Mouse (Mus musculus): ENCODE measurements around the gene Rnps1. TPM values are rescaled to one million over a fixed set of nuclear protein-coding genes. Genes with fewer than 3 reads are reported as not detected.

Rnps1 gene
- total and polyA plus RNA-seq, 2 experiments from 2014 or later, result 234 to 295 TPM

- H3K9ac ChIP-seq (replicated peaks; ENCODE audit: low read length), result peak overlapping the region; percentile 80; the same call in 1 of the 2 replicates
- no peak for ATAC-seq
- 2% methylated on average over 8 of the region's 8 CpGs for WGBS
- no peak for DNase-seq (ENCODE audit: low spot score)
- H3K4me2 ChIP-seq (ENCODE audit: low read depth, low read length), result peak overlapping the region; percentile 71
- H3K36me3 ChIP-seq (ENCODE audit: insufficient read depth, low read length), result peaks cover 20% of the 10 kb centered on the region
- peak overlapping the region; percentile 71 for H3K4me3 ChIP-seq (ENCODE audit: low read length)
- H3K27me3 ChIP-seq (ENCODE audit: insufficient read depth, low read length), result no peaks in the 10 kb centered on the region
- no peaks in the 10 kb centered on the region for H3K4me1 ChIP-seq (ENCODE audit: insufficient read depth, low read length)
- H3K9me3 ChIP-seq (ENCODE audit: low read length), result no peaks in the 10 kb centered on the region
- no peak for TF ChIP-seq CTCF (IDR thresholded peaks at IDR 0.05; ENCODE audit: low read depth)
- peak overlapping the region; percentile 96; the same call in 1 of the 2 replicates for H3K27ac ChIP-seq
These were observed 12.8 kb downstream of the Rnps1 start for GRCm38 (mm10) chr17:24427170-24427557.

- DNase-seq (ENCODE audit: low spot score), result peak; percentile 32
- ATAC-seq, result no peak
- Histone ChIP-seq H3K9ac (replicated peaks; ENCODE audit: low read length) (no peak overlapping the region), H3K4me2 (ENCODE audit: low read depth, low read length) (no peak overlapping the region), H3K4me1 (ENCODE audit: insufficient read depth, low read length) (no peaks in the 10 kb centered on the region), H3K4me3 (ENCODE audit: low read length) (no peak overlapping the region), H3K27ac (peak overlapping the region; percentile 45; the same call in 1 of the 2 replicates), H3K27me3 (ENCODE audit: insufficient read depth, low read length) (no peaks in the 10 kb centered on the region), H3K9me3 (ENCODE audit: low read length) (no peaks in the 10 kb centered on the region), H3K36me3 (ENCODE audit: insufficient read depth, low read length) (peaks cover 5% of the 10 kb centered on the region; the same call in 1 of the 2 replicates)
- TF ChIP-seq CTCF (IDR thresholded peaks at IDR 0.05; ENCODE audit: low read depth), result no peak
- WGBS, result 74% methylated on average over 14 of the region's 14 CpGs
These were observed 15.0 kb downstream of the Rnps1 start for GRCm38 (mm10) chr17:24429201-24429983.

GRCm38 (mm10) chr17:24437016-24437415, 22.7 kb downstream of the Rnps1 start:
- H3K4me2 ChIP-seq (ENCODE audit: low read depth, low read length), result no peak overlapping the region

GRCm38 (mm10) chr17:24440377-24440776, 26.0 kb downstream of the Rnps1 start:
- 87% methylated on average over 8 of the region's 8 CpGs for WGBS
- no peaks in the 10 kb centered on the region for H3K27me3 ChIP-seq (ENCODE audit: insufficient read depth, low read length)
- TF ChIP-seq CTCF (IDR thresholded peaks at IDR 0.05; ENCODE audit: low read depth), result no peak
- H3K9me3 ChIP-seq (ENCODE audit: low read length), result no peaks in the 10 kb centered on the region
- H3K27ac ChIP-seq, result no peak overlapping the region
- H3K4me2 ChIP-seq (ENCODE audit: low read depth, low read length), result no peak overlapping the region
- peaks cover 44% of the 10 kb centered on the region; the same call in 1 of the 2 replicates for H3K36me3 ChIP-seq (ENCODE audit: insufficient read depth, low read length)
- ATAC-seq, result no peak
- H3K9ac ChIP-seq (replicated peaks; ENCODE audit: low read length), result no peak overlapping the region
- H3K4me3 ChIP-seq (ENCODE audit: low read length), result no peak overlapping the region
- no peak for DNase-seq (ENCODE audit: low spot score)
- H3K4me1 ChIP-seq (ENCODE audit: insufficient read depth, low read length), result no peaks in the 10 kb centered on the region

More at GRCm38 (mm10) chr17:24437016-24437415, 22.7 kb downstream of the Rnps1 start:
- no peaks in the 10 kb centered on the region for H3K4me1 ChIP-seq (ENCODE audit: insufficient read depth, low read length)
- DNase-seq (ENCODE audit: low spot score) (peak; percentile 59), ATAC-seq (peak; percentile 41; the same call in 1 of the 2 replicates)
- H3K9me3 ChIP-seq (ENCODE audit: low read length), result no peaks in the 10 kb centered on the region
- no peaks in the 10 kb centered on the region for H3K27me3 ChIP-seq (ENCODE audit: insufficient read depth, low read length)
- no peak overlapping the region for H3K4me3 ChIP-seq (ENCODE audit: low read length)
- H3K36me3 ChIP-seq (ENCODE audit: insufficient read depth, low read length), result peaks cover 14% of the 10 kb centered on the region; the same call in 1 of the 2 replicates
- no peak overlapping the region for H3K27ac ChIP-seq
- WGBS, result 64% methylated on average over 5 of the region's 5 CpGs
- TF ChIP-seq CTCF (IDR thresholded peaks at IDR 0.05; ENCODE audit: low read depth), result peak; percentile 79
- no peak overlapping the region for H3K9ac ChIP-seq (replicated peaks; ENCODE audit: low read length)

- peak; percentile 60 for TF ChIP-seq CTCF (IDR thresholded peaks at IDR 0.05; ENCODE audit: low read depth)
- no peak overlapping the region for H3K4me2 ChIP-seq (ENCODE audit: low read depth, low read length)
- peak; percentile 40 for DNase-seq (ENCODE audit: low spot score)
- peaks cover 51% of the 10 kb centered on the region; the same call in 1 of the 2 replicates for H3K36me3 ChIP-seq (ENCODE audit: insufficient read depth, low read length)
- ATAC-seq, result no peak
- H3K27ac ChIP-seq, result no peak overlapping the region
- no peaks in the 10 kb centered on the region for H3K9me3 ChIP-seq (ENCODE audit: low read length)
- no peaks in the 10 kb centered on the region for H3K27me3 ChIP-seq (ENCODE audit: insufficient read depth, low read length)
- 54% methylated on average over 2 of the region's 2 CpGs for WGBS
- H3K4me1 ChIP-seq (ENCODE audit: insufficient read depth, low read length), result no peaks in the 10 kb centered on the region
- H3K9ac ChIP-seq (replicated peaks; ENCODE audit: low read length), result no peak overlapping the region
- no peak overlapping the region for H3K4me3 ChIP-seq (ENCODE audit: low read length)
These were observed 26.8 kb downstream of the Rnps1 start for GRCm38 (mm10) chr17:24441148-24441547.

- no peaks in the 10 kb centered on the region for H3K4me1 ChIP-seq (ENCODE audit: insufficient read depth, low read length)
- H3K27me3 ChIP-seq (ENCODE audit: insufficient read depth, low read length), result no peaks in the 10 kb centered on the region
- DNase-seq (ENCODE audit: low spot score) (no peak), ATAC-seq (no peak)
- H3K27ac ChIP-seq, result no peak overlapping the region
- H3K36me3 ChIP-seq (ENCODE audit: insufficient read depth, low read length), result peaks cover 61% of the 10 kb centered on the region
- WGBS, result 90% methylated on average over 14 of the region's 14 CpGs
- no peak overlapping the region for H3K9ac ChIP-seq (replicated peaks; ENCODE audit: low read length)
- no peaks in the 10 kb centered on the region for H3K9me3 ChIP-seq (ENCODE audit: low read length)
- no peak overlapping the region for H3K4me2 ChIP-seq (ENCODE audit: low read depth, low read length)
- TF ChIP-seq CTCF (IDR thresholded peaks at IDR 0.05; ENCODE audit: low read depth), result no peak
- H3K4me3 ChIP-seq (ENCODE audit: low read length), result no peak overlapping the region
These were observed 27.7 kb downstream of the Rnps1 start for GRCm38 (mm10) chr17:24442107-24442506.

Data from hindbrain, postnatal 0 days (tissue).